Mouse (Mus musculus) heart, adult 2 months (tissue): ENCODE results near the gene Nhsl2. TPM values are rescaled to one million over a fixed set of nuclear protein-coding genes. Genes with fewer than 3 reads are reported as not detected.

Experiments
- DNase-seq, 2 experiments: peaks; one replicate each; pipeline ENCODE4 v3.0.0; 2021
- H3K27ac ChIP-seq: fragments of 200-600 bp; 2 replicates; pipeline ENCODE4 v1.8.1; 2022
- H3K27me3 ChIP-seq: fragments of 200-500 bp; 2 replicates; pipeline ENCODE4 v1.6.1; 2012; ENCODE audit warnings: mild to moderate bottlenecking, low read length, inconsistent platforms, mixed read lengths; ENCODE audit not compliant: control insufficient read depth, insufficient read depth
- H3K36me3 ChIP-seq: fragments of 200-500 bp; 2 replicates; pipeline ENCODE4 v1.6.1; 2012; ENCODE audit warnings: low read length, inconsistent platforms; ENCODE audit not compliant: control insufficient read depth, insufficient read depth
- H3K4me1 ChIP-seq: fragments of 200-500 bp; 2 replicates; pipeline ENCODE4 v1.6.1; 2011; ENCODE audit warnings: low read length; ENCODE audit not compliant: control insufficient read depth, insufficient read depth
- H3K4me3 ChIP-seq: fragments of 200-600 bp; 2 replicates; pipeline ENCODE4 v1.8.1; 2022
- H3K79me2 ChIP-seq: fragments of 200-500 bp; replicated peaks from 2 replicates; pipeline ENCODE4 v1.6.1; 2012; ENCODE audit warnings: mild to moderate bottlenecking, inconsistent platforms, low read length, moderate library complexity, mixed read lengths; ENCODE audit not compliant: control insufficient read depth, insufficient read depth
- H3K9ac ChIP-seq: fragments of 200-500 bp; 2 replicates; pipeline ENCODE4 v1.6.1; 2012; ENCODE audit warnings: low read depth, mild to moderate bottlenecking, control low read depth, inconsistent platforms, low read length, mixed read lengths
- CTCF ChIP-seq: fragments of 200-600 bp; IDR thresholded peaks from 2 replicates; pipeline ENCODE4 v1.8.1; 2022; ENCODE audit warnings: antibody characterized with exemption, mild to moderate bottlenecking, moderate library complexity
- EP300 ChIP-seq: fragments of 200-500 bp; IDR thresholded peaks from 2 replicates; pipeline ENCODE4 v1.6.1; 2011; ENCODE audit warnings: low read depth, low read length, control low read depth; ENCODE audit not compliant: insufficient read depth
- POLR2A ChIP-seq: fragments of 200-500 bp; IDR thresholded peaks from 2 replicates; pipeline ENCODE4 v1.6.1; 2011; ENCODE audit warnings: mild to moderate bottlenecking, low read depth, low read length, control low read depth; ENCODE audit not compliant: insufficient read depth
- whole genome bisulfite sequencing: fragments of 180-500 bp; shearing (Covaris S2); methylation state at CpG from one replicate; pipeline ENCODE4 v1.1.7; 2018; 5-methylcytosine and 5-hydroxymethylcytosine counted together
- intact Hi-C: fragments of 180-260 bp; cut with DNase I; formaldehyde crosslinking; loops from one replicate; pipeline ENCODE4 v1.15.1; 2025
- polyA plus RNA-seq: library from polyadenylated mRNA; depleted of rRNA; stranded (reverse); fragments of >200 nt; gene quantifications from 2 replicates; pipeline ENCODE4 v1.2.3, GENCODE M21; 2012
- total RNA-seq, 2 experiments: library from RNA; stranded (reverse); gene quantifications; 2 replicates each; pipeline ENCODE4 v1.2.3; 2021

The Nhsl2 gene
- total and polyA plus RNA-seq, 3 experiments = 1.4 to 4.2 (median 3.6) TPM

- no peaks in the 10 kb centered on the region for H3K27me3 ChIP-seq
- 90% methylated on average over 24 of the region's 24 CpGs for WGBS
- no peak for TF ChIP-seq EP300
- TF ChIP-seq CTCF = no peak
- no peak for TF ChIP-seq POLR2A
- H3K79me2 ChIP-seq = no peaks in the 10 kb centered on the region
- intact Hi-C loops = loop anchor here (5.0 kb wide), 1 partner anchor 47 kb away; no protein-coding TSS in a partner anchor
- peak in 1 of 2 experiments; percentile 18 for DNase-seq
- H3K4me1 ChIP-seq = peaks cover 5% of the 10 kb centered on the region
- H3K4me3 ChIP-seq = no peak overlapping the region
- H3K27ac ChIP-seq = no peak overlapping the region
- H3K36me3 ChIP-seq = no peaks in the 10 kb centered on the region
- H3K9ac ChIP-seq = no peak overlapping the region
These were observed 219.8 kb downstream of the Nhsl2 start for GRCm38 (mm10) chrX:102068811-102069540.

- H3K4me3 ChIP-seq = peak within 1 kb of the TSS; percentile 51
- H3K4me1 ChIP-seq = peaks cover 4% of the 10 kb centered on the region; the same call in 1 of the 2 replicates
- peak; percentile 72 to 83 for DNase-seq
- H3K27me3 ChIP-seq = no peaks in the 10 kb centered on the region
- peak within 1 kb of the TSS; percentile 70 for H3K9ac ChIP-seq
- H3K27ac ChIP-seq = peak within 1 kb of the TSS; percentile 38
- H3K36me3 ChIP-seq = no peaks in the 10 kb centered on the region
- WGBS = 22% methylated on average over 61 of the region's 61 CpGs
- TF ChIP-seq EP300 (no peak), CTCF (no peak), POLR2A (no peak)
- intact Hi-C loops = loop anchor here (5.0 kb wide), 1 partner anchor 46 kb away; the partner anchor contains the start of gene Pin4
- H3K79me2 ChIP-seq = no peaks in the 10 kb centered on the region
These were observed 221.6 kb downstream of the Nhsl2 start, which contains the start of gene Rtl5 for GRCm38 (mm10) chrX:102070591-102071471. Gene Rtl5 (minus strand): TSS chrX:102071304.

GRCm38 (mm10) chrX:102071517-102071916, 222.3 kb downstream of the Nhsl2 start:
- no peak overlapping the region for H3K9ac ChIP-seq
- intact Hi-C loops = loop anchor here (5.0 kb wide), 1 partner anchor 46 kb away; the partner anchor contains the start of gene Pin4
- DNase-seq = no peak
- WGBS = 33% methylated on average over 2 of the region's 2 CpGs
- no peak overlapping the region for H3K27ac ChIP-seq
- H3K79me2 ChIP-seq = no peaks in the 10 kb centered on the region
- peaks cover 1% of the 10 kb centered on the region; the same call in 1 of the 2 replicates for H3K4me1 ChIP-seq
- peak overlapping the region; percentile 51 for H3K4me3 ChIP-seq
- H3K27me3 ChIP-seq = no peaks in the 10 kb centered on the region
- TF ChIP-seq POLR2A (no peak), CTCF (no peak), EP300 (no peak)
- H3K36me3 ChIP-seq = no peaks in the 10 kb centered on the region

- Histone ChIP-seq H3K27ac (no peak overlapping the region), H3K79me2 (no peaks in the 10 kb centered on the region), H3K4me3 (no peak overlapping the region), H3K4me1 (peaks cover 1% of the 10 kb centered on the region; the same call in 1 of the 2 replicates), H3K36me3 (no peaks in the 10 kb centered on the region), H3K9ac (no peak overlapping the region), H3K27me3 (no peaks in the 10 kb centered on the region)
- WGBS = 88% methylated on average over 14 of the region's 14 CpGs
- intact Hi-C loops = loop anchor here (5.0 kb wide), 1 partner anchor 44 kb away; the partner anchor contains the start of gene Pin4
- DNase-seq = peak in 1 of 2 experiments; percentile 12
- TF ChIP-seq CTCF (no peak), POLR2A (no peak), EP300 (no peak)
These were observed 224.6 kb downstream of the Nhsl2 start for GRCm38 (mm10) chrX:102073605-102074325.

- H3K27me3 ChIP-seq = no peaks in the 10 kb centered on the region
- no peaks in the 10 kb centered on the region for H3K36me3 ChIP-seq
- TF ChIP-seq CTCF (no peak), POLR2A (no peak), EP300 (no peak)
- intact Hi-C loops = loop anchor here (5.0 kb wide), 1 partner anchor 43 kb away; the partner anchor contains the start of gene Pin4
- no peaks in the 10 kb centered on the region for H3K79me2 ChIP-seq
- H3K4me3 ChIP-seq = no peak overlapping the region
- 79% methylated on average over 5 of the region's 5 CpGs for WGBS
- H3K9ac ChIP-seq = no peak overlapping the region
- peaks cover 1% of the 10 kb centered on the region; the same call in 1 of the 2 replicates for H3K4me1 ChIP-seq
- no peak overlapping the region for H3K27ac ChIP-seq
- no peak for DNase-seq
These were observed 225.2 kb downstream of the Nhsl2 start for GRCm38 (mm10) chrX:102074435-102074834.
